Mouse (Mus musculus): Measurements from ENCODE around the gene Ptprh.

Ptprh gene

GRCm38 (mm10) chr7:4524212-4524922 is 79.5 kb downstream of the Ptprh start, which contains the start of gene Tnni3:
TSS of gene Tnni3 (minus strand) at chr7:4524229.
- DNase-seq (ENCODE audit: extremely low spot score, low spot score) = peak; percentile 68

- DNase-seq (ENCODE audit: extremely low spot score, low spot score) = no peak
Observed at GRCm38 (mm10) chr7:4523205-4524130, 80.4 kb downstream of the Ptprh start.

GRCm38 (mm10) chr7:4522292-4522691 is 81.5 kb downstream of the Ptprh start:
- no peak for DNase-seq (ENCODE audit: extremely low spot score, low spot score)

GRCm38 (mm10) chr7:4521231-4522003 is 82.4 kb downstream of the Ptprh start:
- no peak for DNase-seq (ENCODE audit: extremely low spot score, low spot score)

- DNase-seq (ENCODE audit: extremely low spot score, low spot score) = no peak
Observed at GRCm38 (mm10) chr7:4518487-4518886, 85.4 kb downstream of the Ptprh start.

GRCm38 (mm10) chr7:4516332-4517050 is 87.3 kb downstream of the Ptprh start, which contains the start of gene Tnnt1:
TSS of gene Tnnt1 (minus strand) at chr7:4516382.
- no peak for DNase-seq (ENCODE audit: extremely low spot score, low spot score)

- DNase-seq (ENCODE audit: extremely low spot score, low spot score) = no peak
Observed at GRCm38 (mm10) chr7:4515853-4516252, 88.0 kb downstream of the Ptprh start.

GRCm38 (mm10) chr7:4513829-4514712 is 89.8 kb downstream of the Ptprh start:
- no peak for DNase-seq (ENCODE audit: extremely low spot score, low spot score)

GRCm38 (mm10) chr7:4513236-4513635 is 90.6 kb downstream of the Ptprh start:
- DNase-seq (ENCODE audit: extremely low spot score, low spot score) = no peak

- no peak for DNase-seq (ENCODE audit: extremely low spot score, low spot score)
Observed at GRCm38 (mm10) chr7:4511489-4512224, 92.2 kb downstream of the Ptprh start.

GRCm38 (mm10) chr7:4509863-4510608 is 93.8 kb downstream of the Ptprh start:
- DNase-seq (ENCODE audit: extremely low spot score, low spot score) = peak; percentile 77

GRCm38 (mm10) chr7:4508739-4509116 is 95.1 kb downstream of the Ptprh start:
- no peak for DNase-seq (ENCODE audit: extremely low spot score, low spot score)

GRCm38 (mm10) chr7:4508062-4508738 is 95.6 kb downstream of the Ptprh start:
- DNase-seq (ENCODE audit: extremely low spot score, low spot score) = no peak

GRCm38 (mm10) chr7:4507220-4507619 is 96.6 kb downstream of the Ptprh start:
- no peak for DNase-seq (ENCODE audit: extremely low spot score, low spot score)

GRCm38 (mm10) chr7:4504646-4505435 is 99.0 kb downstream of the Ptprh start:
- DNase-seq (ENCODE audit: extremely low spot score, low spot score) = no peak

- no peak for DNase-seq (ENCODE audit: extremely low spot score, low spot score)
Observed at GRCm38 (mm10) chr7:4503858-4504257, 100.0 kb downstream of the Ptprh start.

- no peak for DNase-seq (ENCODE audit: extremely low spot score, low spot score)
Observed at GRCm38 (mm10) chr7:4503100-4503499, 100.7 kb downstream of the Ptprh start.

All from neural tube, embryonic 10.5 days (tissue).